Mouse (Mus musculus): ENCODE results near the gene Plbd1. TPM values are rescaled to one million over a fixed set of nuclear protein-coding genes. Genes with fewer than 3 reads are reported as not detected.

The Plbd1 gene
- total RNA-seq (2023): 73.7 to 84.3 TPM (median 79.0 TPM) in 4 replicates

GRCm38 (mm10) chr6:136661706-136662016 is at the start of gene Plbd1:
Plbd1 (minus strand) TSS chr6:136661928.

Other genes with a start within 250 kb of the Plbd1 start
- not detected in 4 replicates for gene E330021D16Rik, start 246.4 kb downstream of the Plbd1 start, total RNA-seq (2023)
- 264 to 326 TPM (median 324 TPM) in 4 replicates for gene Atf7ip, start 155.8 kb downstream of the Plbd1 start, total RNA-seq (2023)
- gene Gucy2c, start 119.8 kb upstream of the Plbd1 start, total RNA-seq (2023): 0.24 TPM in 1 of 4 replicates, not detected in the others
- 14.5 to 18.6 TPM (median 15.4 TPM) in 4 replicates for gene Hist4h4, start 142.5 kb upstream of the Plbd1 start, total RNA-seq (2023)
- gene H2afj, start 146.3 kb upstream of the Plbd1 start, total RNA-seq (2023): 50.5 to 66.8 TPM (median 53.5 TPM) in 4 replicates
- gene BC049715, start 165.7 kb upstream of the Plbd1 start, total RNA-seq (2023): 4.4 to 9.9 TPM (median 7.9 TPM) in 4 replicates
- gene Wbp11, start 166.3 kb upstream of the Plbd1 start, total RNA-seq (2023): 229 to 267 TPM (median 251 TPM) in 4 replicates
- not detected in 4 replicates for gene Smco3, start 173.5 kb upstream of the Plbd1 start, total RNA-seq (2023)
- 0.30 TPM in 1 of 4 replicates, not detected in the others for gene Art4, start 195.8 kb upstream of the Plbd1 start, total RNA-seq (2023)
- not detected in 4 replicates for gene Mgp, start 213.9 kb upstream of the Plbd1 start, total RNA-seq (2023)